Mouse (Mus musculus): ENCODE results near the gene Wbp4.
"Not testable (repeated sequence)": the region's sequence is repeated elsewhere in the genome, so short reads cannot be mapped to it uniquely, and the experiment has no call there.

Wbp4 gene

DNA sequence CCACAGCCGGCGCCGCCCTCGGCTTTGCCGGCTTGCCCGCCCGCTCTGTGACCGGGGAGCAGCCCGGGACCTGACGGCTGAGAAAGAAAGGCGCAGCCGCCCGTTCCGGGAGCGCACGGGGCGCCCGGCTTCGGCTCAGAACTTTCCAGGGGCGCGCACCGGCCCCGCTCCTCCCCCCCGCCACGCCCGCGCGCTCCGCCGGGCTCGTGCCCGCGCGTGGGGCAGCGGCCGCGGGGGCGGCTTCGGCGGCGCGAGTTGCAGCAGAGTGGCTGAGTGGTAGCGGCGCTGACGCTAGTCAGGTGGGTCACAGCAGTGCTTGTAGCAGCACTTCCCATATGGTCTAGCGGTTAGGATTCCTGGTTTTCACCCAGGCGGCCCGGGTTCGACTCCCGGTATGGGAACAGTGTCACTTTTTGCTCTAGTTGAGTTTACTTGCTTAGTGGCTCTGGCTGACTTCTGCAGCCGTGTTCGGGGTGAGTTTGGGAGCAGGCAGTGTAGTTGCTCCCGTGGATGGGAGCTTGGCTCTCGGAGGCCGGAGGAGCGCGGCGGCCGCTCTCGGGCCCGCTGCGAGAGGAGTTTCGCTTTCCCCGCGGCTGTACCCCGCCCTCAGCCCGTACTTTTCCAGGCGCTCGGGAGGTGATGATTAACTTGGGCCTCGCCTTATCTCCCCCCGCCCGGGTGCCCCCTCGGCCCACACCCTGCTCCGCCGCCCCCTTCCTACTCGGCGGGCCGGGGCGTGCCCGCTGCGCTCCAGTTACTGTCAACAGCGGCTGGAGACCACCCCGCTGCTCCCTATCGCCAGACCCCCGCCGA is at the start of gene Wbp4:
Gene Wbp4 (minus strand): TSS at position 182 of the 813 bp plus-strand sequence.
- peak; percentile 87 to 93 for DNase-seq

DNA sequence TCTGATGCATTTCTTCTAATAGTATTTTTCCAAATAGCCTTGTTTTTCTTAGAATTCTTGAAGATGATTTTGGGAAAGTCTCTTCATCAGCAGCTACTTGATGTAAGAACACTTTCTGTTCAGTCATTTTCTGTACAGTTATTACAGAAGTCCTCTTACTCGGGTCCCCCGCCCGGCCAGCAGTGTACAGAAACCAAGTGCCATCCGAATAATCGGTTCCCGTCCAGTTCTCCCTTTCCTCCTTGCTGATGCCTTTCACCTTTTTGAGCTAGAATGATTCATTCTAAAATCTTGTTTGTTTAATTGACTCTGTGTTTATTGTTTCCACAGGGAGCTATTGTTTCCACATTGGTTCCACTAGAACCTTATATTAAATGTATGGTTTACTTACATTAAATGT is 49.4 kb upstream of the Wbp4 start:
- no peak for DNase-seq

DNA sequence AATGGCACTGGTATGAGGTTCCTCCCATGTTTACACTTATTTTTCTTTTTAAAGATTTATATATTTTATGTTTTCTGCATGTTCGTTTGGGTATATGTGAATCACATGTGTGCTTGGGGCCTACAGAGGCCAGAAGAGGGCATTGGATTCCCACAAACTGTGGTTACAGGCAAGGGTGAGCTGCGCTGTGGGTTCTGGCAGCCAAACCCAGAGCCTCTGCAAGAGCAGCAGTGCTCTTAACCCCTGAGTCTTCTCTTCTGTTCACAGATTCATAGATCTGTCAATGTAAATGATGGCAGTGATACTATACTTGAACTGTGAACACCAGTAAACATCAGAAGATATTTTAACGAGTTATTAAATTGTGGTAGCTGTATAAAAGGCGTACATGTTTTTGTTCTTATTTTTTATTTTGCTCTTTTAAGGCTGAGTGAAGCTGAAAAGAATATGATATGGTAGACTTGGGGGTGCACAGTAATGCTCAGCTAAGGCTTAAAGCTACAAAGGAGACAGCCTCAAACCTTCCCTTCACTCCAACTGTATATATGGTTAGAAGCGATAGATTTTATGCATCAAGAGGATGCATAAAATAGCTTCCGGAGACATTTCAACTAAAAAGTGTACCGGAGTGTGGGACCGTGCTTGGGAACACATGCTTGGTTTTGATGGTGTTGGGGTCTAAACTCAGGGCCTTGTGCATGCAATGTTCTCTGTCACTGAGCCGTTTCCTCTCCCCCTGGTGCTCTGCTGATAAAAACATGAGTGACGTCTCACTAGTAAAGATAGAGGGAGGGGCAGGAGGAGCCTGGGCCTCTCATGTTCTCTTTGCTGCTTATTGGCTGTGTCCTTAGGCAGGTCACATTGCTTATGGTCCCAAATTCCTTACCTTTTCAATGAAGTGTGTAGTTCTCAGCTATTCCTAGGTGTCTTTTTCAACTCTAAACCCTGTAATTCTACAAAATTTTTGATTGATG is 48.5 kb upstream of the Wbp4 start:
- no peak for DNase-seq

DNA sequence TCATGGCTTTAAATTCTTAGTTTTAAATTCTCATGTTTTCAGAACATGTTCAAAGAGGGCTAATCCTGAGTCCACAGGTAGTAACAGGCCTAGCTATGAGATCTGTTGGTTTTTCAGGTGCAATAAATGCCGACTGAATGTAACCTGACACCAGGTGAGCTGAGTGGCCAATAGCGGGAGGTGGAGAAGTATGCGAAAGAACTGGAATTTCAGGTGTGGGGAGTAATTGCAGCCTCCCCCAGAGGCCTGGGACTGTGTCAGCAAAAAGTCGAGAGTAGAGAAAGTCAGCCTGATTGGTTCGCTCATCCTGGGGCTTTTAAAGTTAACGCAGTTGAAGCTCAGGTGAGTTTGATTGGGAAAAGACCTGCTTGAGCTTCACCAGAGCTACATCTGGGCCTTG is 46.4 kb upstream of the Wbp4 start:
- DNase-seq = peak; percentile 60 to 85

DNA sequence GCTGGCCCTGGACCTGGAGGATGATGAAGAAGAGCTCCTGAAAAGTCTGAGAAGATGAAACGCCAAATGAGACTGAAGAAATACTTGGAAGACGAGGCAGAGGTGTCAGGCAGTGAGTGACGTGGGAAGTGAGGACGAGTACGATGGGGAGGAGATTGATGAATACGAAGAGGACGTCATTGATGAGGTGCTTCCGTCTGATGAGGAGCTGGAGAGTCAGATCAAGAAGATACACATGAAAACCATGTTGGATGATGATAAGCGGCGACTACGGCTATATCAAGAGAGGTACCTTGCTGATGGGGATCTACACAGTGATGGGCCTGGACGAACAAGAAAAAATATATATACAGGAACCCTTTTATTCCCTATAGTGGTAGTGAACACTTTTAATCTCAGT is 44.8 kb upstream of the Wbp4 start:
- not testable (repeated sequence) for DNase-seq

DNA sequence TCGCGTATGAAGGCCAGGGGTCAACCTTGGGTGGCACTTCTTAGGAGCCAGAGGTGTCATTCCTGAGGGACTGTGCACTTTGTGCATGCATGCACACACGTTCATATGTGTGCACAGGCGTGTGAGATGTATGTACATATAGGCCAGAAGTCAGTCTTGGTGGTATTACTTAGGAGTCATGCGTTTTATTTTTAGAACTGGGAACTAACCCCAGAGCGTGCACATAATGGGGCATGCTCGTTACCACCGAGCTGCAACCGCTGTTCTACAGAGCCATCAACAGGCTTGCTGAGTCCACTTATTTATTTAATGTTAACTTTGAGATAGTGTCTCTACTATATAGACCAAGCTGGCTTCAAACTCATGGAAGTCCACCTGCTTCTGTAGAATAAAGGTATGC is 41.1 kb upstream of the Wbp4 start:
- DNase-seq = no peak

DNA sequence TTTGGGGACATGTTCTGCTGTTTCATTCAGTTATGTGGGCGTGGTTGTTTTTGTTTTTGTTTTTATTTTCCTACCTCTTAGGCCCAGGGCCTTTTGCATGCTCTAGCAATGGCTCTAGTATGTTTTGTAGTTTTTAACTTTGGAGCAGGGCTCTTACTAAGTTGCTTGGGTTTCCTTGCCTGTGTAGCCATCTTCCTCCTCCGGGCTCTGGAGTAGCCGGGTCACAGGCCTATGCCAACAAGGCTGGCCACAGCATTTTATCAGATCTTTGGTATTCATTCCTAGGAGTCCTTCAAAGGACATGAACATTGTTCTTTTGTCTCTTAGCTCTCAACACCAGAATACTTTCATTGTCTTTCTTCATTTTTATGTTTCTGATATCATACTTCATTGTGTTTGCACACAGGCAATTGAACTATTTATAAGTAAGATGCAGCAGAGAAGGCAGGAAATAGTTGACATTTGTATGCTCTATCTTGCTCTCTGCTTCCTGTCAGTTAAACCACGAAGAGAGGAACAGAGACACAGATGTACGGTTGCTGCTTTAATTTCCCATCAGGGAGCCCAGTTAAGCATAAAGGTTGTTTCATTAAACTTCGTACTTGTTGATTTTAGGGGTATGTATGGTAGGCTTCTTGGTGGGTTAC is 40.3 kb upstream of the Wbp4 start:
- no peak for DNase-seq

DNA sequence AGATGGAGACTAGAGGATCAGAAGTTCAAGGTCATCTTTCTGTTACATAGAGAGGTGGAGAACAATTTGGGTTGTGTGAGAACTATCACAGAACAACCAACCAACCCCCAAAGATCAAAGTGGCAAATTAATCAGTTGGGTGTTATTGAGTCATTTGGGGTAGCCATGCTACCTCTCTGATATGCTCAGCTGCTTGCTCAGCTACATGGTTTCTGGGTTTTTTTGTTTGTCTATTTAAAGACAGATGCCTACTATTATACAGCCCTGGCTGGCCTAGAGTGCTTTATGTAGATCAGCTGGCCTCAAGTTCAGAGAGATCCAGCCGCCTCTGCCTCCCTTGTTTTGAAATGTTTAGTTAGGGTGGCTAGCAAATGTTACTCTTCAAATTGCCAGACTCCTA is 39.7 kb upstream of the Wbp4 start:
- no peak for DNase-seq

DNA sequence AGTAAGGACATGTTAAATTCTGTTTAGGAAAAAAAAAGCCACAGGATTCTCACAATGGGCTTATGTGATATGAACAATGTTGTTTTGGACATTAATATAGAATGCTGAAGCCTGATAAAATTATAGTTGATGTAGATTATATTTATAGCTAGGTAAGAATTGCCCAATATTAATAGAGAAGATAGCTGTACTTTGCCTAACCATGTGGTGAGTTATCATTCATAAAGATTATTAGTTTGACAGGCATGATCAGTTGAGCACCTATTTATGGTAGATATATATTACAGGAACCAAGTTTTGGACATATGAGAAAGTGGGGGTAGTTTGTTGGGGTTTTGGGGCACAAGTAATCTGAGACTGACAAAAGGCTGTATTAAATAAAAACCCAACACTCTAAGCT is 39.3 kb upstream of the Wbp4 start:
- no peak for DNase-seq

DNA sequence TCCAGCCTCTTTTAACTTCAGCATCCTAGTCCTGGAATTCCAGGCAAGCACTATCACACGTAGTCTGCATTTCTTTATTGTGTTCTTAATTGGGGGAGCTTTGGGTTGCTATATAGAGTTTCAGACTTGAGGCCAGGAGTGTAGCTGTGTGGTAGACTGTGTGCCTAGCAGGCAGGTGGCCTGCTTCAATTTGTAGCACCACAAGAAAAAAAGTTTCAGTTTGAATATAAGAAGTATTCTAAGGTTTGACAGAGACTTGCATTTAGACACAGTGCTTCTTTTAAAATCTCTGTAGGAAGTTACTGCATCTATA is 38.3 kb upstream of the Wbp4 start:
- DNase-seq = no peak

DNA sequence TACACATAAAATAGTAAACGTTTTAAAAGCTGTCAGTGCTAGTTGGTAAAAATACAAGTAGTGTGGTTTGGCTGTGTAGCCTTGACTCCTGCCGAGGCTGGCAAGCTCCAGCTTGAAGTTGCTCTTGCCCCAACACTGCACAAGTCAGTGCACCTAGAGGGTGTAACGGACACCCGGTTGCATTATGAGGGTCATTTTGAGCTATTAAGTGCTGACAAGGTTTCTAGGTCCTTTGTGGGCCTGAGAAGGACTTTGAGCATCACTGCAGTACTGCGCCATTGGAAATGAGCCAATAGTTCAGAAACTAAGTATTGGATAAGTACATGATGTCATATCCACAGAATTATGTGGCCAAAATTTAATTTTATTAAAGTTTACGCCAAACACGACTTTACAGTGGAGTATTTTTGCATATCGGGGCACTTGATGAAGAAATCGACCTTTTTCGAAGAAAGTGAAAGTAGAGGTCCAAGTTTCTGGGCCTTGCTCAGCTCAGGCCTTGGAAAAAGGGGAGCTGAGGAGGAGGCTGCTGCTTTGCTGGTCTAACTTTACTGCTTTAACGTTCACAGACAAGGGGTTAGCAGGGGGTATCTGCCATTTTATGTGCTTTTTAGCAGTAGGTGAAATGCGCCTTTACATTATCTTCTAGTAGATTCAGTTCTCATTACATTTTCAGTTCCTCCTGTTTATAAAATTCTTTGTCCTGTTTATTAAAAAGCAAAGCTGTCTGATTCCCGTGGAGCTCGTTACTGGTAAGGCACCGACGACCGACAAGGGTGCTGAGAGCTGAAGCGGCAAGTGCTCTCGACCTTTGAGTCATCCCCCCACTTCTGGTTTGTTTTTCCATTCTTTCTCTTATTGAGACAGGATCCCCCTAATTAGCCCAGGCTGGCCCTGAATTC is 37.7 kb upstream of the Wbp4 start:
- DNase-seq = no peak

DNA sequence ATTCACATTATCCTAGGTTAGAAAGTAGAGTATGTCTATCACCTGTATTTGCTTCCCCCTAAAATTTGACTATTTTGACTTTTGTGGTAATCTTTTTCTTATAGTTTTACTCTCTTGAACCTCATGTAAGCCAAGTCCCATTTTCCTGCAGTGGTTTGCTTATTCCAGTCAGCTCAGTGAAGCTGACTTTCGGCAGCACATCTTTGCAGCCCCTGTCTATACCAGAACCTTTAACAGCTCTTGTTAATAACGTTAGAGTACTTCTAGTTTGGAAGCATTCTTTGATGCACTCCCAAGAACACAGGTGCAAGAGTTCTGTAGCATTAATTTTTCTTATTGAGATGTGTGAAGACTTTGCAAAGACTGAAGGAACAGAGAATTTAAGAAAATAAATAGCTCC is 36.8 kb upstream of the Wbp4 start:
- no peak for DNase-seq

DNA sequence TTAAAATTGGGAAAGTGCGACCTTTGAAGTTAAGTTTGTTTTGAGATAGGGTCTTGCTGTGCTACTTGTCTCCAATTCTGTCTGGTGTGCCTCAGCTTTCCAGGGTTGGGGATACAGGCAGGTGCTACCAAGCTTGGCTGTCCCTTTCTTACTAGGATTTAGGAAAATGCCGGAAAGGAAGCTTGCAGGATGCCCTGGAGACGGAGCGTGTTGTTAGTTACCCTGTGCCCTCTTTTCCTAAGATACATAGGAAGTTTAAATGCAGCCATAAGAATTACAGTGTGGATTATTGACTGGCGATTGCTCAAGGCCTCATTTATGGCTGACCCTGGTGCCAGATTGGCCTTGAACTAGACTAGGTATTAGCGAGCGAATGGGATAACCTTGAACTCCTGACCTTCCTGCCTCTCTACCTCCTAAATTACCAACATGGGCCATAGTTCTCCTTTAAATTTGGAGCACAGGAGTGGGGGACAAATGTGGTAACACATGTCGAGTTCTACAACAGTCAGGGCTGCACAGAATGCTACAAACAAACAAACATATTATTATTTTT is 35.9 kb upstream of the Wbp4 start:
- no peak for DNase-seq

DNA sequence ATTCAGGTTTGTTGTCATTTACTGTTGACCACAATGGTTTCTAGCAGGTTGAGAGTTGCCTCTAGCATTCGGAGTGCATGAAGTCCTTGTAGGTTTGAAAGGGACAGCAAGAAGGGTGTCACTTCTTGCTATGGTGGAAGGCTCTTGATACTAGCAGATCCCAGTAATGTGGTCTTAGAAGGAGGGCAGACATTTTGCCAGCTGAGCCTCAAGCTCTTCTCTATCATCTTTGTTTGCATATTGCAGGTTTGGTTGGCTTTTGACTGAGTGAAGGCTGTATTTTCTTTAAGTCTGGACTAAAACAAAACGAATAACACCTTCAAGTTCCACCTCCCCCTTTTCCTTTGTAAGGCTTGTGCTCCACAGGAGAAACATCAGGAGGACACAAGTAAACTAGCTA is 35.4 kb upstream of the Wbp4 start:
- no peak for DNase-seq

DNA sequence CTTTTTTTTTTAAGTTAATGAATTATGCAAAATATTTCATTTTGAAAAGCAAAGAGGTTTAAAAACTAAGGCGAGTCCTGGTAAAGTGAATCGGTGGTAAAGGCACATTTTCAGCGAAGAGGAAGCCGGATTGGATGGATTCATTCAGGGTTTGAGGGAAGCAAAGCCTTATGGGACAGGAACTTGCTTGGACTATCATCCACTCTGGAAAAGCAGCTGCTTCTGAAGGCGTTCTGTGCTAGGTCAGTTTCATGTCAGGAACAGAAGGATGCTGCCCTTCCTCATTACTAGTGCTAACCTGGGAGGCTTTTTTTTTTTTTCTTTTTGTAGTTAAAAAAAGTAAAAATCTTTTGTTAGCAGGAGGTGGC is 34.9 kb upstream of the Wbp4 start:
- no peak for DNase-seq

DNA sequence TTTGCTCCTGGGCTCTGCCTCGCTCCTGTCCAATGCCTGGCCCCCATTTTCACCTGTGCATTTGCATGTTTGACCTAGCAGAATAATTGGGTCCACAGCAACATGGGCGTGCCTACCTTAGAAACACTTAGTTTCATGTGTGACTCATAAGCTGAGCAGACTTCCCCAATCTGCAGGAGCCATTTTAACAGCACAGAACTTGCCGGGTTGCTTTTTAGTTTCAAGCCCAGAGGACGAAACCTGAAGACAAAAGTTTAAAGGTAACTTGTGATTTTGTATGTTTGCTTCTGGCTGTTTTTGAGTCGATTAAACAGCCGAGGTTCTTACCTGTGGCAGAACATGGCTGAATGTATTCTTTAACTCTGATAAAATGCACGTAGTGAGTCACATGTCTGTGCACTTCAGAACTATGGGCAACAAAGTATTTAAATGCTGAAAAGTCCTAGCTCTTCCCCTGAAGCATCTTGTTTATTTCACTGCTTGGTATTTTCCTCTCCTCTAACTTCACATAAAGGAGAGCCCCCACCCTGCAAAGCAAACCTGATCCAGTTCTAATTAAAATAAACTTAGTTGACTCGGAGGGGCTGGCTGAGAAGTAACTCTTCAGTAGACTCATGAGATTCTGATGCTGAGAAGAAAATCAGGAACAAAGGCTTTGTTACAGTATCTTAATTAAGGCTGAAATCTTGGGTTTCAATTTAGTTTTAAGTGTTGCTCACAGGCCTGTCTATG is 34.4 kb upstream of the Wbp4 start:
- DNase-seq = peak; percentile 40 to 73

DNA sequence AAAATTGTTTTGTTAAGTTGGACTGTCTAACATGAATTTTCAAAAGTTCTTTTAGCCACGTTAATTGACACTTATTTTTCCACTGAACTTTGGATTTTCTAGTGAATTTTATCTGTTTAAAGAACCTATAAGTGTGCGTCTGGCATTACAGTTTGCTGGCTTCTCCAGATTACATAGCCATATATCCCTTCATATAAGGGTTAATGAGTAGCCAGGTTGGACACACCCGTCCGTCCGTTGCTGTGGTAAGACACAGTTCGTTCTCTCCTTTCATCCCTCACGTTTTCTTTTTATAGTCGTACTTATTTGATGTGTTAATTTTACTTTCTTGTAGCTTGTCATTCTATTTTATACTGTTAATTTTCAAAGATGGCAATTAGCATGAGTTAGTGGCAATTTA is 33.8 kb upstream of the Wbp4 start:
- no peak for DNase-seq

DNA sequence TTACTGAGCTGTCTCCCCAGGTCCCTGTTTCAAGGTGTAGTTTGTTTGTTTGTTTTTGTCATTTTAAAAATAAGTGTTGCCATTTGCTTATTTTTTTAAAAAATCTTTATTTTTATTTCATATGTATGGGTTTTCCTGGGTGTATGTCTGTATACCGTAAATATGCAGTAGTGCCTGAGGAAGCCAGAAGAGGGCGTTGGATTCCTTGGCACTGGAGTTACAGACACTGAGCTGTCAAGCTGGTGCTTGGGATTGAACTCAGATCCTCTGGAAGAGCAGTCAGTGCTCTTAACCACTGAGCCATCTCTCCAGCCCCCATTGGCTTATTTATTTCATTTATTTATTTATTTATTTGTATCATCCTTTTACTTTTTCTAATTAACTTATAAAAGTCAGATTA is 32.6 kb upstream of the Wbp4 start:
- no peak for DNase-seq

DNA sequence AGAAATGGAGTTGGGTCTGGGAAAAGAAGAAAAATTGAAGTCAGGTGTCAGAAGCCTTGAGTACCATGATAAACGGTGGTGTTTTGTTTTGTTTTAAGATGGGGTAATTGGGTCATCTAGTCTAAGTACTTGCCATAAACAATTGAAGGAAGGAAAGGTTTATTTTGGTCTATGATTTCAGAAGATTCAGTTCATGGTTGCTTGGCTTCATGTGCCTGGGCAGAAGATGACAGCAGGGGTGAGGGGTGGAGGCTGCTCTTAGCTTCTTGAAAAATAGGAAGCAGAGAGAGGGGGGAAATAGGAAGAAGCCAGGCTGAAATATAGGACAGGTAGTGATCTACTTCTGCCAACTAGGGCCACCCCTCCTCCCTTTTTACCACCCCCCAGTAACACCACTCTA is 30.2 kb upstream of the Wbp4 start:
- DNase-seq = peak; percentile 32 to 67

DNA sequence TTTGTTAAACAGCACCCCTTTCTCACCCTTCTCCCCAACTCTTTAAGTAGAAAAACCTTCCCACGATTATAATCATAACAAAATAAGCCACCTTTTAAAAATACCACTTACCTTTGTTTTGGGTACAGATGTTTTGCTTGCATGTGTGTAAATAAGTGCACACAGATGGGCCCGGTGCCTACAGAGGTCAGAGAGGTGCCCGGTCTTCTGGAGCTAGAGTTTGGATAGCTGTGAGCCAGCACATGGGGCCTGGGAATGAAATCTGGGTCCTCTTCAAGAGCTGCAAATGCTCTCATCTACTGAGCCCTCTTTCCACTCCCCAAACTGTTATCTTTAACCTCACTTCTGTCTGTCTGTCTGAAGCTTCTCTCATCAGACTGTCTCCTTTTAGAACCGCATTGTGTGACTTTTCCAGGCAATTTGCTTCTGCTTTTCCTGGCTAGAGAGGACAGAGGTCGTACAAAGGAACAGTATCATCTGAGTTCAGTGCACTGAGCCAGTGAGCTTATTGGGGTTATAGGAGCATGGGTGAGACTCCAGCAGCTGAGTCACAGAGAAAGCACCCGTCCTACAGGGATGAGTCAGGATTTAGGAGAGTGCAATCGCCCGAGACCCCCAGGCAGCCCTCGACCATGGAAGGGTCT is 27.5 kb upstream of the Wbp4 start:
- peak in 1 of 2 experiments; percentile 19 for DNase-seq

DNA sequence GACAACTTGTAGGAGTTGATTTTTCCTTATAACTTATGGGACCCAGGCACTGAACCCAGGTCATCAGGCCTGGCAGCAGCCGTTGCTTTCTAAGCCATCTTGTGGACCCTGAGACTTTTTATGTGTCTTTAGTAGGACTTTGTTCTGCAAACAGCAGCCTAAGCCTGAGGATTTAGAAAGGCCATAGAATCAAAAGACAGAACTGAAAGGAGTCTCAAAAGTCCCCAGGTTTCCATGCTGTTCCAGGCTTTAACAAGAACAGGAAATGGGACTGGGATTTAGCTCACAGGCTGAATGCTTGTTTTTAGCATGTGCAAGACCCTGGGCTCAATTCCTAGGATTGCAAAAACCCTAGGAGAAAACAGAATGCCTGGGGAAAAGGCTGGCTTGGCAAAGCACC is 26.5 kb upstream of the Wbp4 start:
- DNase-seq = no peak
